Mouse (Mus musculus) erythroblast, embryonic 14.5 days (primary cell): ENCODE measurements around the gene Gm47985.
"Not testable (repeated sequence)": the region's sequence is repeated elsewhere in the genome, so short reads cannot be mapped to it uniquely, and the experiment has no call there.

Experiments
- GATA1 ChIP-seq: IDR thresholded peaks from 2 replicates; pipeline ENCODE4 v1.6.1; 2012; ENCODE audit warnings: low read length, inconsistent platforms, mixed read lengths
- TAL1 ChIP-seq: IDR thresholded peaks from 3 replicates; pipeline ENCODE4 v1.6.1; 2012; ENCODE audit warnings: low read length, inconsistent platforms, mixed read lengths

GRCm38 (mm10) chr1:151208493-151208892 is 26.2 kb downstream of the Gm47985 start:
- TF ChIP-seq TAL1, GATA1: not testable (repeated sequence)
